Mouse (Mus musculus) thymus, postnatal 0 days (tissue): Measurements from ENCODE around the gene Abcb6. TPM values are rescaled to one million over a fixed set of nuclear protein-coding genes. Genes with fewer than 3 reads are reported as not detected.

ENCODE experiments used
- DNase-seq: peaks from one replicate; pipeline ENCODE4 v3.0.0-alpha.2; 2015; ENCODE audit warnings: low spot score
- microRNA-seq: library from miRNA; unstranded; fragments of <30 nt; microRNA quantifications from one replicate; pipeline ENCODE4, GENCODE M21; 2016; ENCODE audit warnings: borderline number of aligned reads
- polyA plus RNA-seq: library from polyadenylated mRNA; unstranded; fragments of >200 nt; fragmentation: Nextera tagmentation; extraction: Ambion mirVana; gene quantifications from 2 replicates; pipeline ENCODE4 v1.2.1, GENCODE M21; 2015

The Abcb6 gene
- polyA plus RNA-seq, 1 experiment from 2014 or later = 11.4 TPM

GRCm38 (mm10) chr1:75147411-75148135 lies 32.6 kb downstream of the Abcb6 start:
- no peak for DNase-seq

DNA sequence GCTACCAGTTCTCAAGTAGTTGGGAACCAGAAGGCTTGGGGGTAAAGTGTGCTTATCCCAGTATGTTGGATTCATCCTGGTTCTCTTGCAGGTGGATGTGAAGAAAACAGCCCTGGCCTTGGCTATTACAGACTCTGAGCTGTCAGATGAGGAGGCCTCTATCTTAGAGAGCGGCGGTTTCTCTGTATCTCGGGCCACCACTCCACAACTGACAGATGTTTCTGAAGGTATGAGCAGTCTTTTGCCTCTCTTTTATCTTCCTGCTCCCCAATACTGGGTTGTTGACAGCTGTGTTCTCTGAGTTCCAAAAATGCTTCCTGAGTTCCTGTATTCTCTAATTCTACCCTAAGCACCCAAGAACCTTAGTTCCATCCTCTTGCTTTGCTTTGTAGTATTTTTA lies 34.6 kb downstream of the Abcb6 start:
- DNase-seq = no peak

GRCm38 (mm10) chr1:75142301-75143261 lies 37.6 kb downstream of the Abcb6 start, which contains the start of the genes Cnppd1 and Retreg2:
Cnppd1 (minus strand) TSS chr1:75142711.
Retreg2 (plus strand) TSS chr1:75142778.
- DNase-seq = peak; percentile 97

GRCm38 (mm10) chr1:75141486-75142190 lies 38.6 kb downstream of the Abcb6 start:
- peak; percentile 68 for DNase-seq

DNA sequence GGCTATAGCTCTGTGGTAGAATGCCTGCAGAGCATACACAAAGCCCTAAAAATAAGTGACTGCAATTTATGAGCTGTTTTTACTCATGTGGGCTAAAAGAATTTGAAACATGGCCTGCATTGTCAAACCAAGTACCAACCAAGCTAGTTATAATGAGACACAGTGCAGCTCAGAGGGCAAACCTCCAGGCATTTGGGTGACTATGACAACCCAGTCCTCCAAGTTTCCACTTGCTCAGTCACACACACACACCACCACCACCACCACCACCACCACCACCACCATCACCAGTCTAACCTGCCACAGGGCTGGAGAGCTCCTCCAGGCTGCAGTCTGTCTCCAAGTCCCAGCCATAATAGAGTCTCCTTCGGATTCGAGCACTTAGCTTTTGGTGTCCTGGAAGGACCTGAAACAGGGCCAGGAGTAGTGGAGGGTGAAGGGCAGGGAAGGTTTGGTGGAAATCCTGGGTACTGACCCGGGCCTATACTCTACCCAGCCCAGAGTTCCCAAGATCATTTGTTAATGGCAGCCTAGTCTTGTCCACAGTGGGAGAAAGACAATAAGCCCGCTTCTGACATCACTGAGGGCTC lies 39.5 kb downstream of the Abcb6 start:
- no peak for DNase-seq

DNA sequence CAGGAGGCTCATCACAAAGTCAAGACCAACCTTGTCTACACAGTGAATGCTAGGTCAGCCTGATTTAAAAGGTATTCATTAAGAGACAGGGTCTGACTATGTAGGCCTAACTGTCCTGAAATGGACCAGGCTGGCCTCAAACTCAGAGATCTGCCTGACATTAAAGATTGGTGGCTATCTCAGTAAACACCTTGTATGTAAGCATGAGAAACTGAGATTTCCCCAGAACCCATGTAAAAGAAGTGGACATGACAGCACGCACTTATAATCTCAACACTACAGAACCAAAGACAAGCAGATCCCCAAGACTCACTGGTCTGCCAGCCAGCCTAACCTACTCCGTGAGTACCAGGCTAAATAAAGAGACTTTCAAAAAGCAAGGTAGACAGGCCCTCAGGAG lies 41.7 kb downstream of the Abcb6 start:
- no peak for DNase-seq

GRCm38 (mm10) chr1:75136730-75137129 lies 43.5 kb downstream of the Abcb6 start:
- no peak for DNase-seq

DNA sequence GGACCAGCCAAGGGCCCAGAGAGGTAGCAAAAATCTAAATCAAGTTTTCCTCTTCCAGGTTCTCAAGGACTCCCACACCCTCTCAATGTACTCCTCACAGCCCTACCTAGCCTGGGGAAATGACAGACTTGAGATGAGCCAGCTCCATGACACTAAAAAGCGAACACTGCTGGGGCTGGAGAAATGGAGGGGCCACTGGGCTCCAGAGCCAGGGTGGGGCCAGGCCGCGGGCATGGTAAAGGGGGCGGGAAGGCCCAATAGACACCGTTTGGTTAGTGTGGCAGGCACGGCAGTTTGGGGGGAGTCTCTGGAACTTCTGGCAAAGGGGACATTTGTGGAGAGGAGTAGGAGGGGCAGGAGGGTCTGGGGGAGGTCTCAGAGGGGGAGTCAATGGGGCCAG lies 43.9 kb downstream of the Abcb6 start:
- no peak for DNase-seq

DNA sequence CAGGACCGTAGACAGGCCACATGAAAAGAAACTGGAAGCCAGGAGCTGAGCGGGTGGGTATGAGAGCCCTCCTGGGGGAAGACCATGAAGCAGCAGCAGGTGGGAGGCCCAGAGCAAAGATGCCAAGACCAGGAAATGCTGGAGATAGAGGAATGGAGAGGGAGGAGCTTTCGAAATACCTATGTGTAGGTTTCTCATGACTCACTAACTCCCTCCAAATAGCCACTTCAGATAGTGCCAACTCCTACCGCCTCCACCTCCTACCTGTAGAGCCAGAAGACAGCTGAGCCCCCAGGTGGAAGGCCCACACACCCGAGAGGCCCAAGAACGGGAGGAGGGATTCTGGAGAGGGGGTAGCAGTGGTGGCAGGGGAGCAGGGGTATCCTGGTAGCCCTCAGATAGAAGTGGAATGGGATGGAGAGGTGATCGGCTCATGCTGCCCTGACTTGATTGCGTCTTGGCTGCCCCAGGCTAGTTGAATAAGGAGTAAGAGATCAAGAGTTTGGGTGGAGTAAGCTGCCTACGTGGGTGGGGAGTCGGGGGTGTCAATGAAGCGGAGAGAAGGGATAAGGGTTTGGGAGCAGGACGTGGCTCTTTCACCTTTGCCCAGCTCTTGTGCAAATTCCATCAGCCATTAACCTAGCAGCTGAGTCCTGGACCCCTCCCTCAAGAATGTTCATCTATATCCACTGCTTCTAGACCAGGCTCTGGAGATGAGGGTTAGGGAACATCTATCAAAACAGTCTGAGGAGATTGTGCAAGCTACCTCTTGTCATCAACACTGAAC lies 46.6 kb downstream of the Abcb6 start, which contains the start of gene Slc23a3:
TSS of gene Slc23a3 (minus strand) at position 470 of the 787 bp plus-strand sequence.
- no peak for DNase-seq

GRCm38 (mm10) chr1:75128641-75129040 lies 51.6 kb downstream of the Abcb6 start:
- no peak for DNase-seq

DNA sequence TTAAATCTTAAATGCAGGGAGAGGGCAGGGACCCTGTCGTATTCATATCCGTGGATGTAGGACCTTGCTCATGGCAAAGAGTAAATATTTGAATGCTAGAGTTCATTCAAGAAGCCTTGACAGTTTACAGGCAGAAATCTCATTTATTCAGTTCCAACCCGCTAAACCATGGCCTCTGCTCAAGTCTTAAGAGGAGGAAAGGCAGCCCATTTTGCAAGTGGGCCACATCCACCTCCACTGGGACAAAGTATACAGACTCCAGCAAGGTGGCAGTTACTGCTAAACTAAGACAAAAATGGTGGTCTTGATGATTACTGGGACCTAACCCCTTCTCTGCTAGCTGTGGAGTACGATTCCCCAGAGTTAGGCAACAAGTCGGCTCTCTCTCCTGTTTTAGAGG lies 54.8 kb downstream of the Abcb6 start:
- no peak for DNase-seq

- peak; percentile 98 for DNase-seq
These were observed 55.6 kb downstream of the Abcb6 start, which contains the start of gene Nhej1 for GRCm38 (mm10) chr1:75124346-75125321. Nhej1 (minus strand) TSS chr1:75125200.

GRCm38 (mm10) chr1:75122211-75122610 lies 58.0 kb downstream of the Abcb6 start:
- peak; percentile 52 for DNase-seq

Small RNA genes within 50 kb of the gene (microRNA-seq; reads per million reads assigned to microRNA genes)
- gene Gm27943 = not detected

Other genes with a start within 250 kb of the Abcb6 start
- 0.04 and 0.08 TPM in 2 replicates for gene Cfap65, start 244.8 kb downstream of the Abcb6 start, polyA plus RNA-seq
- gene Ihh, start 228.7 kb downstream of the Abcb6 start, polyA plus RNA-seq = 0.21 and 0.22 TPM in 2 replicates
- 14.6 and 15.7 TPM in 2 replicates for gene Nhej1, start 55.2 kb downstream of the Abcb6 start, polyA plus RNA-seq
- 0.20 and 0.41 TPM in 2 replicates for gene Slc23a3, start 46.5 kb downstream of the Abcb6 start, polyA plus RNA-seq
- gene Cnppd1, start 37.7 kb downstream of the Abcb6 start, polyA plus RNA-seq = 74.5 and 79.4 TPM in 2 replicates
- 41.8 and 43.7 TPM in 2 replicates for gene Retreg2, start 37.6 kb downstream of the Abcb6 start, polyA plus RNA-seq
- gene Zfand2b, start 11.7 kb downstream of the Abcb6 start, polyA plus RNA-seq = 47.8 and 48.6 TPM in 2 replicates
- 16.0 and 17.7 TPM in 2 replicates for gene Ankzf1, start 11.8 kb upstream of the Abcb6 start, polyA plus RNA-seq
- gene Atg9a, start 11.8 kb upstream of the Abcb6 start, polyA plus RNA-seq = 12.7 and 14.3 TPM in 2 replicates
- gene Glb1l, start 30.4 kb upstream of the Abcb6 start, polyA plus RNA-seq = 10.9 and 11.3 TPM in 2 replicates
- gene Stk16, start 30.4 kb upstream of the Abcb6 start, polyA plus RNA-seq = 114 and 120 TPM in 2 replicates
- 170 and 193 TPM in 2 replicates for gene Tuba4a, start 39.5 kb upstream of the Abcb6 start, polyA plus RNA-seq
- 0.78 and 0.96 TPM in 2 replicates for gene A630095N17Rik, start 51.7 kb upstream of the Abcb6 start, polyA plus RNA-seq
- 14.2 and 14.7 TPM in 2 replicates for gene Dnajb2, start 56.0 kb upstream of the Abcb6 start, polyA plus RNA-seq
- gene Ptprn, start 84.1 kb upstream of the Abcb6 start, polyA plus RNA-seq = 0.98 and 1.1 TPM in 2 replicates
- gene Resp18, start 98.0 kb upstream of the Abcb6 start, polyA plus RNA-seq = 1.5 and 1.7 TPM in 2 replicates
- 84.3 and 87.0 TPM in 2 replicates for gene Dnpep, start 137.6 kb upstream of the Abcb6 start, polyA plus RNA-seq
- gene Des, start 179.9 kb upstream of the Abcb6 start, polyA plus RNA-seq = 6.0 and 7.4 TPM in 2 replicates
- gene Speg, start 194.9 kb upstream of the Abcb6 start, polyA plus RNA-seq = 1.6 and 1.8 TPM in 2 replicates